Mouse (Mus musculus) frontal cortex, postnatal 10 days (tissue): ENCODE data around the gene March1.
A peak's percentile ranks its signal among the peaks of the same experiment; 100 is the strongest.

ENCODE experiments used
- DNase-seq, 2 experiments: peaks; one replicate each; pipeline ENCODE4 v3.0.0; 2022; ENCODE audit warnings: low spot score in 2 of 2, mixed read lengths in 1 of 2

March1 gene

DNA sequence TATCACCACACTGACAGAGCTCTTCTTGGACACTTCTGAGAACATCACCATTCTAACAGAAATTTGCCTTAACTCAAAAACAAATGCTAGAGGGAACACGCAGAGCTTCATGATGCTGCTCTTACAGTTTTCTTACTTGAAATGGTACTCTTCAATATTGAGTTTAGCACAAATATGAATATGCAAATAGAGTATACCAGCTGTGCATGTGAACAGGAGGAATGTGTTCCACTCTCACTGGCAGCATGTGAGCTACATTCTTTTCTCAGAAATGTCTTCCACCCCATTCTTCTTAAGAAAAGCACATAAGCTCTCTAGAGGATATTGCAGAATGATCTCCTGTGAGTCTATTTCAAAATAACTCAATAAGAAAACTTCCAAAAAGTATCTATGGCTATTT, 370.0 kb downstream of the March1 start:
- DNase-seq: no peak

DNA sequence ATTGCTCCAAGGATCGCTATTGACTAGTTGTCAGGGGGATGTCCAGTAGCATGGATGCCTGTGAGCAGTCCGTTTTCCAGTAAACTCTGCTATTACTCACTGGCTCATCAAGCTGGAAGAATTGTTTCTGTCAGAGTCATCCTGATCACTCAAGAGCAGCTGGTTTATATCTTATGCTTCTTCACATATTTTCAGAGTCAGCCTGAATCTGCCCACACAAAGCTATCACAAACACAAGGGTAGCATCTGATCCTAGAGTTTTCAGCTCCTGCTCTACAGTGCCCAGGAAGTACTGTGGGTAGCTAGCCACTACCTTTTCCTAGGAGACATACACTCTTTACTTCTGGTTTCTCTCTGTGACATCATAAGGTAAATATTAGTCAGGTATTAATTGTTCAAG, 405.1 kb downstream of the March1 start:
- DNase-seq: no peak

GRCm38 (mm10) chr8:66033651-66034050, 416.0 kb downstream of the March1 start:
- no peak for DNase-seq

- DNase-seq: no peak
Observed at GRCm38 (mm10) chr8:66034429-66034828, 416.7 kb downstream of the March1 start.

- no peak for DNase-seq
Observed at GRCm38 (mm10) chr8:66094152-66094551, 476.5 kb downstream of the March1 start.

- no peak for DNase-seq
Observed at GRCm38 (mm10) chr8:66098148-66098547, 480.4 kb downstream of the March1 start.

DNA sequence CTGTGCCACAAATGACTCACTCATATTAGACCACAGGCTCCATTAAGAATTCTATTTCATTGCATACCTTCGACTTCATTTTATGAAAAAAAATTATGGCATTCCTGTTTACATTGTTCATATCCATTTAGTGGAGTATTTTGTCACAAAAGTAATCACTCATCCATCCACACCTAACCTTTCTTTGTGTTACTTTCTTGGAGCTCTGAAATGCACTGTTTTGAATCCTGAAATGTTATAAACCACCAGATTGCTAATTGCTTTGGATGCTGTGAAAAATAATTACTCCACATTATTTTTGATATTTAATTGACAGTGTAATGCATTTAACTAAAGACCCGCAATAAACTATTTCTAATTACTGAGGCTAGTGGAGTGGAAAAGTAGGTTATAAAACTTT, 501.6 kb downstream of the March1 start:
- DNase-seq: no peak

DNA sequence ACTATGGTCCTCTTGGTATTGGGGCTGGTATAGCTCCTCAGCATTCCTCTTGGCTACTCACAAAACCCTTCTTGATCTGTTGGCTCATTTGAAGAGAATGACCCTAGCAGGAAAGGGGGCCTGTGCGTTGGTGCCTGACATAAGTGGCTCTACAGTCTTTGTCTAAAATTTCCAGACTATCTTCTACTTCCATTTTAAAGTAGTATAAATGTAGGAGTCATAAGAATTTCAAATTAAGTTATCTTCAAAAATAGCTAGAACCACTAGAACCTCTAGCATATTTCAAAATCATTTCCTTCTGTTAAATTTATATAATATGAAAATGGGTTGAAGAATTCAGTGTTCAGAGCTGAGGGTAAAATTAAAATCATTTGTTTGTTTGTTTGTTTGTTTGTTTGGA, 541.9 kb downstream of the March1 start:
- DNase-seq: no peak

DNA sequence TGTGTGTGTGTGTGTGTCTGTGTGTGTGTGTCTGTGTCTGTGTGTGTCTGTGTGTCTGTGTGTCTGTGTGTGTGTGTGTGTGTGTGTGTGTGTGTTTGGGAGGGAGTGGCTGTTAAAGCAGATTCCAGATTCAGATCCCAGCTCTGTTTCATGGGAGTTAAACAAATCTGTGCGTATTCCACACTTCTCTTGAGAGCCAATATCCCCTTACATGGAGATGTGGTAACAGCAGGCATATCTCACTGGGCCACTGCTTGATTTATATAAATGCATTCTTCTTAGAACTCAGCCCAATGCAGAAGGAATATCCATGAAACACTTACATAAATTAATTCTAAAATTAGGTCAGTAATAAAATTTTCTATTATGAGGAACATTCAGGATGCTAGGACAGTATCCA, 549.1 kb downstream of the March1 start:
- no peak for DNase-seq

- DNase-seq: no peak
Observed at GRCm38 (mm10) chr8:66167405-66168173, 549.9 kb downstream of the March1 start.

DNA sequence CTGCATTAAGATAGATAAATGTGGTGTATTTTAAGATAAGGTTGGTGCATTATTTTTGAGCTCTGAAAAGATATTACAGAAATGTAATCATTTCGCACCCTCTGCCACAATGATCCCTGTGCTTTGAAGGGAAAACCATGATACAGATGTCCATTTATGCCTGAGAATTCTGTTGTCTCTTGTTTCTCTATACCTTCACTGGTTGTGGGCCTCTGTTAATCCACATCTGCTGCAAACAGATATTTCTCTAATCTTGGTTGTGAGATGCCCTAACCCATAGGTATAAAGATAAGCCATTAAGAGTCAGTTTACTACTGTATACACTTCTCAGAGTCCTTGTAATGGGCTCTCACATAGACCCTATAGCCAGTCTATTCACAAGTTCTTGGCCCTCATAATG, 561.6 kb downstream of the March1 start:
- no peak for DNase-seq

DNA sequence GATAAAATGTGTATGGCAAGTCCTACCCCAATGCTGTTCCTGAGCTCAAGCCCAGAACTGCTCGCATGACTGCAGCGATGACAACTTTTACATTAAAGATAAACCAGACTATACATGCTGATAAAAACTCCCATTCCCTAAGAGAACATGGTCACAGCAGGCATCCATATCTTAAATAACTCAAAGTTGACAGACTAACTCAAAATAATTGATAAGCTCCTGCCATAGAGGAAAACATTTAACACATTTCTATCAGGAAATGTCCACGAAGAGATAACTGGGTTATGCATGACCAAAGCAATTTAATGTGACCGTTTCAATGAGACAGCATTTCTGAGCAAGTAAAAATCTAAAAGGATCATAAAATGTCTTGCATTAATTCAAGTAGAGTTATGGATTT, 563.6 kb downstream of the March1 start:
- no peak for DNase-seq

- DNase-seq: no peak
Observed at GRCm38 (mm10) chr8:66182257-66182656, 564.6 kb downstream of the March1 start.

- DNase-seq: no peak
Observed at GRCm38 (mm10) chr8:66183454-66183853, 565.8 kb downstream of the March1 start.

DNA sequence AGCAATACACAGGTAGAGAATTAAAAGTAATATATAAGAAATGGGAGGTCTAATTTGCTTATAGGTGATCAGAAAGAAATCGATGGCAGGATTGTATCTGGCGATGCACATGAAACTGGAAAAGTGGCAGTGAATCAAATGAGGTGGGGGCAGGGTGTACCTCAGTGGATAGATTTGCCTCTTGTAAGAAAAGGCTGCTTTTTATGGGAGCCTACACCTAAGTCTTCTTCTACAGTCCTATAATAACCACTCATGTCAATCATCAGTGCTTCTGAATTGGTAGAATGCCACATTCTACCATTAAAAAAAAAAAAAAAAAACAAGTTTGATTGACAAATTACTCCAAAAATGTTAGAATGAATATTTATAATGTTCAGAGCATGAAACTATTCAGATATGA, 567.5 kb downstream of the March1 start:
- no peak for DNase-seq

- DNase-seq: no peak
Observed at GRCm38 (mm10) chr8:66194416-66194815, 576.7 kb downstream of the March1 start.

DNA sequence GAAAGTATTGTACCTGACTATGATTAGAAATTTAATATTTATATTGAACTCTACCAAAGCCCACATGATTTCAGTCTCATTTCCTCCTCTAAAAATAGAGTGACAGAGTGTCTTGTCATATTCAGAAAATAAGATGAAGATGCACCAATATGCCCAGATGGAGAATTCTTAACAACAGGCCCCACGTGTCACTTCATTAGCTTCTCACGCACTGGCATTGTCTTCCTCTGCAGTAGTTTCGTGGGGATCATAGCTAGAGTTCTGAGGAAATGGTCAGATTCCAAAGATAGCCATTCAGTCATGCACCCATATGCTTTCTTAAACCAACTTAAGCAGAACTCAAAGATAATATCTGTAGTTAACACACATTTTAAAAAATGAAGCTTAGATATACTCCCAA, 582.5 kb downstream of the March1 start:
- no peak for DNase-seq

- DNase-seq: peak in 1 of 2 experiments; percentile 8
Observed at GRCm38 (mm10) chr8:66203814-66204438, 586.2 kb downstream of the March1 start.

- no peak for DNase-seq
Observed at GRCm38 (mm10) chr8:66209553-66209952, 591.9 kb downstream of the March1 start.

DNA sequence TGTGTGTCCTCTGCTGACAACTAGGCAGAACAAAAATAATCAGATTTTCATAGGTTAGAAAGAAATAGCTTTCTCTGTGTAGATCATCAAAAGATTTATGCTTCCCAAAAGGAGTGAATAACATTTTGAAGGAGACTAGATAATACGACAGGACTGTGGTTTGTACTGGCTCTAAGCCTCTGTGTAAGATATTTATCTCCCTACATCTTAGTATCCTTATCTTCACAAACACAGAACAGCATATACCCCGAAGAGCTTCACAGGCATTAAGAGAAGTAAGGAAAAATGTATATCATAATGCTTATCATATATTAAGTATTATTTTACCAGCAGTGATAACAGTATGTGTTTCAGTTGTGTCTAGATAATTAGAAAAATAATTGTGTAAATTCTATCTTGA, 592.6 kb downstream of the March1 start:
- DNase-seq: no peak

GRCm38 (mm10) chr8:66219974-66220373, 602.3 kb downstream of the March1 start:
- DNase-seq: no peak

- no peak for DNase-seq
Observed at GRCm38 (mm10) chr8:66229931-66230330, 612.2 kb downstream of the March1 start.

- no peak for DNase-seq
Observed at GRCm38 (mm10) chr8:66269546-66269945, 651.8 kb downstream of the March1 start.

GRCm38 (mm10) chr8:66270116-66270515, 652.4 kb downstream of the March1 start:
- no peak for DNase-seq
